Mouse (Mus musculus) lung, postnatal 0 days (tissue): Measurements from ENCODE around the gene Bcl6.

Source experiments
- CTCF ChIP-seq: IDR thresholded peaks from 2 replicates; pipeline ENCODE4 v1.5.1; 2016; ENCODE audit warnings: antibody characterized with exemption, mild to moderate bottlenecking
- EP300 ChIP-seq: IDR thresholded peaks from 2 replicates; pipeline ENCODE4 v1.6.1; 2016; ENCODE audit warnings: antibody characterized with exemption, mild to moderate bottlenecking, control low read depth

GRCm38 (mm10) chr16:23919418-23919817 is 69.2 kb downstream of the Bcl6 start:
- TF ChIP-seq CTCF = no peak
- no peak for TF ChIP-seq EP300
